Mouse (Mus musculus) megakaryocyte, embryonic 14.5 days (primary cell): Measurements from ENCODE around the gene Atg2a. TPM values are rescaled to one million over a fixed set of nuclear protein-coding genes. Genes with fewer than 3 reads are reported as not detected.
A peak's percentile ranks its signal among the peaks of the same experiment; 100 is the strongest.
"Not testable (repeated sequence)": the region's sequence is repeated elsewhere in the genome, so short reads cannot be mapped to it uniquely, and the experiment has no call there.

Experiments
- H3K27me3 ChIP-seq: replicated peaks from 2 replicates; pipeline ENCODE3; 2012; ENCODE audit warnings: inconsistent platforms
- H3K36me3 ChIP-seq: replicated peaks from 2 replicates; pipeline ENCODE3; 2012; ENCODE audit warnings: low read length, inconsistent platforms, mixed read lengths
- H3K4me1 ChIP-seq: 2 replicates; pipeline ENCODE4 v1.6.1; 2012; ENCODE audit warnings: inconsistent platforms
- H3K4me3 ChIP-seq: replicated peaks from 2 replicates; pipeline ENCODE3; 2012; ENCODE audit warnings: moderate library complexity, mild to moderate bottlenecking, inconsistent platforms
- H3K9me3 ChIP-seq: 2 replicates; pipeline ENCODE4 v1.6.1; 2012; ENCODE audit warnings: inconsistent platforms
- FLI1 ChIP-seq: IDR thresholded peaks from 2 replicates; pipeline ENCODE4 v1.6.1; 2012; ENCODE audit warnings: low read length, inconsistent platforms, mixed read lengths
- GATA1 ChIP-seq: IDR thresholded peaks from 3 replicates; pipeline ENCODE4 v1.6.1; 2012; ENCODE audit warnings: mixed read lengths, low read length, inconsistent platforms, borderline replicate concordance
- polyA plus RNA-seq: library from polyadenylated mRNA; stranded (reverse); fragments of >175 nt; gene quantifications from 2 replicates; pipeline ENCODE4 v1.2.3, GENCODE M21; 2012; ENCODE audit warnings: low replicate concordance; ENCODE audit not compliant: insufficient read depth

Atg2a gene
- polyA plus RNA-seq, 1 experiment: 34.7 TPM

- no peaks in the 10 kb centered on the region for H3K27me3 ChIP-seq
- peaks cover 84% of the 10 kb centered on the region for H3K4me1 ChIP-seq
- H3K36me3 ChIP-seq: peaks cover 86% of the 10 kb centered on the region
- H3K4me3 ChIP-seq: peak overlapping the region; percentile 100
- TF ChIP-seq GATA1 (no peak), FLI1 (no peak)
- no peaks in the 10 kb centered on the region for H3K9me3 ChIP-seq
Observed at GRCm38 (mm10) chr19:6281122-6282020, 39.9 kb downstream of the Atg2a start.

DNA sequence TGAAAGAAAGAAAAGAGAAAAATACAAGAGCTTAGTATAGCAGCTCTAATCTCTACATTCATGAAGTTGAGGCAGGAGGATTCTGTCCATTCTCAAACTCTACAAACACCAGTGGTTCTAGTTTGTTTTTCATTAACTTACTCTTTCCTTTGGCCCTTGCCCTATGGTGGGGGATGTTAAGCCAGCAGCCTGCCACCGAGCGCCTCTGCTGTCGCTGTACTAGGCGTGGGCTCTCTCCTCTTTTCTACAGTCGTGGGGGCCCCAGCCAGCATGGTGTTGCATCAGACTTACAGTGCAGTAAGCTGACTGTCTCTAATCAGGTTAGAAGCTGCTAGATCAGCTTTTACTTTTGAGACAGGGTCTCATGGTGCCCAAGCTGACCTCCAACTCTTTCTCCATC, 41.5 kb downstream of the Atg2a start:
- Histone ChIP-seq H3K9me3 (no peaks in the 10 kb centered on the region), H3K27me3 (no peaks in the 10 kb centered on the region), H3K4me3 (peak overlapping the region; percentile 38), H3K36me3 (peaks cover 100% of the 10 kb centered on the region), H3K4me1 (peaks cover 100% of the 10 kb centered on the region)
- TF ChIP-seq FLI1 (no peak), GATA1 (no peak)

- H3K27me3 ChIP-seq: no peaks in the 10 kb centered on the region
- peaks cover 100% of the 10 kb centered on the region for H3K4me1 ChIP-seq
- no peaks in the 10 kb centered on the region for H3K9me3 ChIP-seq
- peaks cover 99% of the 10 kb centered on the region for H3K36me3 ChIP-seq
- TF ChIP-seq GATA1 (peak; percentile 77; the same call in 1 of the 3 replicates), FLI1 (no peak)
- H3K4me3 ChIP-seq: peak overlapping the region; percentile 89
Observed at GRCm38 (mm10) chr19:6284502-6284901, 43.0 kb downstream of the Atg2a start.

GRCm38 (mm10) chr19:6285226-6285625, 43.8 kb downstream of the Atg2a start:
- peak overlapping the region; percentile 89 for H3K4me3 ChIP-seq
- no peaks in the 10 kb centered on the region for H3K27me3 ChIP-seq
- TF ChIP-seq FLI1 (no peak), GATA1 (no peak)
- peaks cover 99% of the 10 kb centered on the region for H3K36me3 ChIP-seq
- H3K9me3 ChIP-seq: no peaks in the 10 kb centered on the region
- peaks cover 100% of the 10 kb centered on the region for H3K4me1 ChIP-seq

- Histone ChIP-seq H3K4me1 (peaks cover 100% of the 10 kb centered on the region), H3K27me3 (no peaks in the 10 kb centered on the region), H3K4me3 (peak overlapping the region; percentile 89), H3K9me3 (no peaks in the 10 kb centered on the region), H3K36me3 (peaks cover 96% of the 10 kb centered on the region)
- TF ChIP-seq GATA1 (no peak), FLI1 (no peak)
Observed at GRCm38 (mm10) chr19:6285632-6286433, 44.4 kb downstream of the Atg2a start.

DNA sequence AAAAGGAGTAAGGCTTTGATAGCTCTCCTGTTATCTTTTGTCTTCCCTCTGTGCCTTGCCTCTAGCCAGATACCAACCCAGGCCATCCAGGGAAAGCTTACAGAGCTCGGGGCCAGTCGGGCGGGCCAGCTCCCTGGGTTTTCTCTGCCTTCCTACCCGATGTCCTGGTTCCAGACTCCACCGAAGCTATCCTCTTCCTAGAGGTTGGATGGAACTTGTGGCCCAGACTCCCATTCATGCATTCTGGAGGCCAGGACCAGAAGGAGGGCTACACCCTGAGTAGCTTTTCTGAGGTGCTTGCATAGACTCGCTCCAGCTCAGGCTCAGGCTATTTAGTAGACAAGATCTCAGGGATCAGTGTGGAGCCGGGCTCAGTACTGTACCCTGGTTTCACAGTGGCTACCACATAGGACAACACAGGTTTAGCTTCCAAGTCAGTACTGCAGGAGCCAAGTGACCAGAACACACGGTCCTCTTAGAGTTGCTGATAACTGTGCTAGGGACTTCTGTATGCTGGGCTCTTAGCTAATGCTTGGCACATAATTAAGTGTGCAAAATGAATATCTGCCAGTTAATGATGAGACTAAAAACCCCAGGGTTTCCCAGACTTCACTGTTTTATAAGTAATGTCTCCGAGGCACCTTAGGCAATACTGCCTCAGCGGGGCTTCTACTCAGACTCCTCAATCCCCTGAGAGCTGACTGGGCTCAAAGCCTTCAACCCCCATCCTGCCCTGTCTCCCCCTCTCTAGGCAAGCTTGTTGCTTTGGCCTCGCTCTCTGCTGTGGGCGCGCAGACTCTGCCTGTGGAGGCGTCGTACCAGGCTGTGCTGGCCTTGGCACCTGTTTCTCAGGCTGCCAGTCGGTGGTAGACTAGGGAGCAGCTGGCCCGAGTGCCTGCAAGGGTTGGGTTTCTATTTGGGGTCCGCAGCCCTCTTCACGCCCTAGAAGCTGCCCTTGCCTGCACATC, 45.2 kb downstream of the Atg2a start:
- H3K4me3 ChIP-seq: peak overlapping the region; percentile 89
- peaks cover 100% of the 10 kb centered on the region for H3K4me1 ChIP-seq
- H3K36me3 ChIP-seq: peaks cover 96% of the 10 kb centered on the region

GRCm38 (mm10) chr19:6288236-6288894, 46.9 kb downstream of the Atg2a start:
- Histone ChIP-seq H3K4me1 (peaks cover 100% of the 10 kb centered on the region), H3K36me3 (peaks cover 95% of the 10 kb centered on the region), H3K27me3 (no peaks in the 10 kb centered on the region), H3K9me3 (no peaks in the 10 kb centered on the region), H3K4me3 (peak overlapping the region; percentile 80)
- no peak for TF ChIP-seq GATA1
- TF ChIP-seq FLI1: no peak

More for the DNA sequence above, 45.2 kb downstream of the Atg2a start:
- TF ChIP-seq FLI1 (no peak), GATA1 (no peak)
- Histone ChIP-seq H3K9me3 (no peaks in the 10 kb centered on the region), H3K27me3 (no peaks in the 10 kb centered on the region)

- Histone ChIP-seq H3K4me1 (peaks cover 100% of the 10 kb centered on the region), H3K36me3 (peaks cover 95% of the 10 kb centered on the region)
- TF ChIP-seq FLI1: no peak
- no peak for TF ChIP-seq GATA1
Observed at GRCm38 (mm10) chr19:6289696-6290238, 48.3 kb downstream of the Atg2a start.

GRCm38 (mm10) chr19:6290720-6291116, 49.2 kb downstream of the Atg2a start:
- H3K9me3 ChIP-seq, H3K27me3 ChIP-seq: not testable (repeated sequence)
- H3K36me3 ChIP-seq: peaks cover 95% of the 10 kb centered on the region
- H3K4me1 ChIP-seq: peaks cover 100% of the 10 kb centered on the region
- peak overlapping the region; percentile 87 for H3K4me3 ChIP-seq

More at GRCm38 (mm10) chr19:6289696-6290238, 48.3 kb downstream of the Atg2a start:
- Histone ChIP-seq H3K9me3 (no peaks in the 10 kb centered on the region), H3K4me3 (peak overlapping the region; percentile 83), H3K27me3 (no peaks in the 10 kb centered on the region)
